Comparison of ENCODE assay signal across 27 mouse cellular contexts in the genomic region with DNA sequence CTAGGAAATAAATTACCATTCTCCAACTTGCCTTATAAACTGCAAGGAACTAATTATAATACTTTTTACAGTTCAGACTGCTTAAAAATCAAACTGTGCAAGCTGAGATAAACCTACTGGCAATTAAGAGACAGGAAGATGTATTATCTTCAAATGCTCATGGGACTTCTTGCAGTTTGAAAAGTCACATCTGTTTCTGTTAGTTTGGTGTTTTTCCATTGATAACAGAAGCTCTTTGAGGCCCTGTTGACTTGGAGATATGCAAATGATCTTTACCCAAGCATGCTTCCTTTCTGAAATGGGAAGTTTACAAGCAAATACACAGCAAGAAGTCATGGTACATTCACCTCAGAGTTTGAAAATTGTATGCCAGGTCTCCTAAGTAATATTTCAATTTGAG.
DNase-seq lines count a peak whose midpoint lies in the region; ATAC-seq and TF ChIP-seq lines count a peak whose summit lies in the region.
"Had no signal": no experiment of that assay in that cellular context is flagged by ENCODE, and none has a peak within 500 bp of the region (broad histone marks: within the 10 kb centered on the region; RNA-seq: fewer than 3 reads in every experiment).

No protein-coding gene starts in this region.

- TF ChIP-seq CTCF in G1E (IDR thresholded peaks at IDR 0.05; ENCODE audit: low read depth, low read length), result no peak
- no peak for TF ChIP-seq CTCF in liver, postnatal 0 days (IDR thresholded peaks at IDR 0.05; ENCODE audit: low read depth)

- TF ChIP-seq EP300 in liver, postnatal 0 days (IDR thresholded peaks at IDR 0.05; ENCODE audit: low read depth), result peak; percentile 93

- H3K36me3 ChIP-seq in G1E (replicated peaks), result no peaks in the 10 kb centered on the region
- H3K36me3 ChIP-seq in liver, embryonic 12.5 days, result no peaks in the 10 kb centered on the region
- H3K36me3 ChIP-seq in liver, postnatal 0 days (replicated peaks; ENCODE audit: insufficient read depth, low read length), result no peaks in the 10 kb centered on the region
- H3K36me3 ChIP-seq: heart, embryonic 12.5 days; hindbrain, embryonic 13.5 days; kidney, embryonic 15.5 days; midbrain, embryonic 13.5 days had no signal

- no peak overlapping the region for H3K4me3 ChIP-seq in G1E (ENCODE audit: low read depth, low read length)
- H3K4me3 ChIP-seq in liver, embryonic 12.5 days, result no peak overlapping the region
- no peak overlapping the region for H3K4me3 ChIP-seq in liver, postnatal 0 days (ENCODE audit: low read depth, low read length)
- H3K4me3 ChIP-seq: erythroblast, embryonic 14.5 days; gastrocnemius, adult 2 months; heart, adult 2 months; heart, embryonic 12.5 days; hindbrain, embryonic 13.5 days; kidney, embryonic 15.5 days; megakaryocyte, embryonic 14.5 days; midbrain, embryonic 13.5 days had no signal

- H3K9ac ChIP-seq in liver, embryonic 12.5 days, result no peak overlapping the region
- H3K9ac ChIP-seq in liver, postnatal 0 days (replicated peaks), result no peak overlapping the region
- H3K9ac ChIP-seq: heart, embryonic 12.5 days; hindbrain, embryonic 13.5 days; kidney, embryonic 15.5 days; midbrain, embryonic 13.5 days had no signal

- peaks cover 2% of the 10 kb centered on the region; the same call in 1 of the 2 replicates for H3K4me1 ChIP-seq in G1E (ENCODE audit: insufficient read depth, low read depth, low read length)
- no peaks in the 10 kb centered on the region for H3K4me1 ChIP-seq in liver, embryonic 12.5 days
- H3K4me1 ChIP-seq in liver, postnatal 0 days (ENCODE audit: insufficient read depth), result no peaks in the 10 kb centered on the region
- H3K4me1 ChIP-seq: heart, embryonic 12.5 days; hindbrain, embryonic 13.5 days; kidney, embryonic 15.5 days; megakaryocyte, embryonic 14.5 days; midbrain, embryonic 13.5 days had no signal

- H3K27me3 ChIP-seq in G1E (ENCODE audit: insufficient read depth, low read length), result no peaks in the 10 kb centered on the region
- H3K27me3 ChIP-seq in liver, embryonic 12.5 days (replicated peaks), result no peaks in the 10 kb centered on the region
- no peaks in the 10 kb centered on the region for H3K27me3 ChIP-seq in liver, postnatal 0 days (ENCODE audit: insufficient read depth, low read length)
- H3K27me3 ChIP-seq: heart, embryonic 12.5 days; hindbrain, embryonic 13.5 days; kidney, embryonic 15.5 days; megakaryocyte, embryonic 14.5 days; midbrain, embryonic 13.5 days had no signal

- H3K9me3 ChIP-seq in G1E (replicated peaks), result no peaks in the 10 kb centered on the region
- H3K9me3 ChIP-seq in liver, embryonic 12.5 days (replicated peaks), result no peaks in the 10 kb centered on the region
- no peaks in the 10 kb centered on the region for H3K9me3 ChIP-seq in liver, postnatal 0 days (ENCODE audit: low read length)
- H3K9me3 ChIP-seq: heart, embryonic 12.5 days; hindbrain, embryonic 13.5 days; kidney, embryonic 15.5 days; megakaryocyte, embryonic 14.5 days; midbrain, embryonic 13.5 days had no signal

- DNase-seq in A20 (ENCODE audit: low read depth, low spot score) (peak; percentile 67), G1E (ENCODE audit: low spot score) (no peak)
- no peak for DNase-seq in liver, postnatal 0 days
- DNase-seq in urinary bladder, adult 18-20 months (ENCODE audit: low spot score in 2 of 2), result no peak
- no peak for DNase-seq in gastrocnemius, adult 18-20 months (ENCODE audit: low spot score)
- DNase-seq in heart, adult 11 months, result no peak
- DNase-seq: adrenal gland, postnatal 14 days; cerebellum, adult 18-20 months; cerebellum, postnatal 10 days; gastrocnemius, adult 2 months; gastrocnemius, postnatal 36 days; heart, adult 2 months; heart, postnatal 4 days; kidney, adult 18-20 months; layer of hippocampus, adult 9-11 months; lung, postnatal 36 days; spleen, adult 18-20 months; thymus, postnatal 4 days had no signal

- no peak overlapping the region for H3K4me2 ChIP-seq in liver, embryonic 12.5 days
- no peak overlapping the region for H3K4me2 ChIP-seq in liver, postnatal 0 days (ENCODE audit: low read depth, low read length)
- H3K4me2 ChIP-seq: heart, embryonic 12.5 days; hindbrain, embryonic 13.5 days; kidney, embryonic 15.5 days; midbrain, embryonic 13.5 days had no signal

- H3K27ac ChIP-seq in liver, embryonic 12.5 days, result no peak overlapping the region
- H3K27ac ChIP-seq in liver, postnatal 0 days (ENCODE audit: low read depth), result no peak overlapping the region
- H3K27ac ChIP-seq: gastrocnemius, adult 2 months; heart, adult 2 months; hindbrain, embryonic 13.5 days; kidney, embryonic 15.5 days; midbrain, embryonic 13.5 days had no signal

- peak; percentile 98 for ATAC-seq in G1E (ENCODE audit: extremely low read depth, insufficient number of reproducible peaks, low FRiP score, poor library complexity, severe bottlenecking)
- peak; percentile 65 for ATAC-seq in liver, embryonic 12.5 days
- ATAC-seq in liver, postnatal 0 days, result peak; percentile 73
- ATAC-seq in frontal cortex, adult (ENCODE audit: low TSS enrichment), result no peak
- ATAC-seq: forebrain, embryonic 16.5 days; midbrain, embryonic 13.5 days had no signal
